8 mouse cellular contexts compared by ENCODE assay signal in the genomic region with DNA sequence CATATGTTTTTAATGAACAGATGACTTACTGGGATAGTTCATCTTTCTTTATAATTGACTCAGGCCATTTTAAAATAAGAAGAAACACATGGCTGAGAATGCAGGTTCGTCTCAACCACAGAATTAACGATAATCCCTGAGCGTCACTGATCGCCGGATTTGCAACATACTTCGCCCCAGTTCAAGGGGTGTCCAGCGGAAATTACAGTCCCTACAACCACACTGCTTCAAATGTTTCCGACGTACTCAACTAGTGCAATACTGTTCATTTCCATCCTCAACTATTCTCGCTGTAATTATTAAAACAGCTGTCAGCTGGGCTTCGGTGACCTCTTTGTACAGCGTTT. TPM values are rescaled to one million over a fixed set of nuclear protein-coding genes. Genes with fewer than 3 reads are reported as not detected.
DNase-seq lines count a peak whose midpoint lies in the region; ATAC-seq and TF ChIP-seq lines count a peak whose summit lies in the region.

No protein-coding gene starts in this region.

- TF ChIP-seq CTCF in CH12.LX (conservative IDR thresholded peaks at IDR 0.05 in 1 of 2, IDR thresholded peaks at IDR 0.05 in 1 of 2; ENCODE audit: low read depth in 2 of 2, low read length in 2 of 2): no peak

- no peak for ATAC-seq in forebrain, embryonic 11.5 days (replicated peaks; ENCODE audit: low FRiP score)
- ATAC-seq in limb, embryonic 13.5 days (ENCODE audit: low FRiP score, low read depth): no peak

- WGBS in forebrain, embryonic 11.5 days: 6% methylated on average over 12 of the region's 12 CpGs
- 3% methylated on average over 12 of the region's 12 CpGs for WGBS in limb, embryonic 13.5 days

- peaks cover 5% of the 10 kb centered on the region for H3K27me3 ChIP-seq in CH12.LX (replicated peaks)
- 0 out of 2 replicates have a peak, but pooled peaks cover 2% of the 10 kb centered on the region for H3K27me3 ChIP-seq in forebrain, embryonic 11.5 days (ENCODE audit: control insufficient read depth, insufficient read depth, low read length)
- no peaks in the 10 kb centered on the region for H3K27me3 ChIP-seq in limb, embryonic 13.5 days

- dilution Hi-C loops in CH12.LX (cut with MboI; ENCODE audit: extremely low pct_ligation_motif_present, extremely low pct_unique_long_range_greater_than_20kb, low sequenced_read_pairs): no loop called here

- H3K9ac ChIP-seq in CH12.LX (ENCODE audit: insufficient read depth, low read depth): peak overlapping the region; percentile 66
- H3K9ac ChIP-seq in forebrain, embryonic 11.5 days (ENCODE audit: low read length): peak overlapping the region; percentile 72
- H3K9ac ChIP-seq in limb, embryonic 13.5 days: peak overlapping the region; percentile 87

- no peak for TF ChIP-seq POLR2A in CH12.LX (IDR thresholded peaks at IDR 0.05; ENCODE audit: low read depth, low read length)

- H3K9me3 ChIP-seq in CH12.LX (replicated peaks; ENCODE audit: low read length): peaks cover 4% of the 10 kb centered on the region
- H3K9me3 ChIP-seq in forebrain, embryonic 11.5 days (ENCODE audit: control insufficient read depth, low read length): no peaks in the 10 kb centered on the region
- no peaks in the 10 kb centered on the region for H3K9me3 ChIP-seq in limb, embryonic 13.5 days

- H3K4me1 ChIP-seq in CH12.LX (ENCODE audit: control insufficient read depth in 1 of 2, insufficient read depth in 2 of 2): peaks cover 0 to 7% of the 10 kb centered on the region in 2 experiments; a peak in 2 of 4 replicates
- no peaks in the 10 kb centered on the region for H3K4me1 ChIP-seq in forebrain, embryonic 11.5 days (replicated peaks; ENCODE audit: control insufficient read depth, insufficient read depth, low read length)
- peaks cover 21% of the 10 kb centered on the region for H3K4me1 ChIP-seq in limb, embryonic 13.5 days

- TF ChIP-seq EP300 in CH12.LX (IDR thresholded peaks at IDR 0.05; ENCODE audit: low read length): 0 out of 2 replicates have a peak, but pooled peaks have one; percentile 29

- peak overlapping the region; percentile 97 for H3K4me2 ChIP-seq in CH12.LX (ENCODE audit: insufficient read depth, low read depth, poor library complexity, severe bottlenecking)
- H3K4me2 ChIP-seq in forebrain, embryonic 11.5 days (ENCODE audit: low read depth, low read length, severe bottlenecking): peak overlapping the region; percentile 76
- peak overlapping the region; percentile 77 for H3K4me2 ChIP-seq in limb, embryonic 13.5 days (replicated peaks)

- in situ Hi-C loops in CH12.LX (cut with MboI; ENCODE audit: low pct_ligation_motif_present, low pct_unique_long_range_greater_than_20kb, low sequenced_read_pairs): no loop called here

- H3K27ac ChIP-seq in CH12.LX (ENCODE audit: insufficient read depth, low read depth): peak overlapping the region; percentile 88; the same call in 1 of the 2 replicates
- no peak overlapping the region for H3K27ac ChIP-seq in forebrain, embryonic 11.5 days (ENCODE audit: low read depth, low read length)
- no peak overlapping the region for H3K27ac ChIP-seq in limb, embryonic 13.5 days

- intact Hi-C loops in left cerebral cortex, postnatal 36 days (cut with DNase I): no loop called here

- DNase-seq in embryo, embryonic 10 days (ENCODE audit: low spot score): peak; percentile 23
- no peak for DNase-seq in embryo, embryonic 10.5 days (ENCODE audit: low spot score)
- no peak for DNase-seq in CH12.LX (ENCODE audit: extremely low read depth)
- no peak for DNase-seq in forebrain, embryonic 11.5 days (ENCODE audit: low spot score)
- DNase-seq in natural killer cell, adult 2 months (ENCODE audit: low spot score in 2 of 2): peak; percentile 20 to 41
- no peak for DNase-seq in T-cell, adult 2 months (ENCODE audit: low spot score)
- DNase-seq in left cerebral cortex, postnatal 36 days (ENCODE audit: low spot score in 2 of 2): no peak

- peaks cover 31% of the 10 kb centered on the region for H3K79me2 ChIP-seq in CH12.LX (replicated peaks; ENCODE audit: control insufficient read depth, extremely low read depth, insufficient read depth, poor library complexity, severe bottlenecking)

- TF ChIP-seq RAD21 in CH12.LX (IDR thresholded peaks at IDR 0.05; ENCODE audit: low read depth, low read length): no peak

- H3K4me3 ChIP-seq in CH12.LX (replicated peaks in 1 of 3; ENCODE audit: low read depth in 2 of 3, low read length in 2 of 3, poor library complexity in 1 of 3): peak overlapping the region; percentile 72 to 97 (median 80)
- H3K4me3 ChIP-seq in forebrain, embryonic 11.5 days (ENCODE audit: low read depth, low read length): peak overlapping the region; percentile 91
- peak overlapping the region; percentile 95 for H3K4me3 ChIP-seq in limb, embryonic 13.5 days

- H3K36me3 ChIP-seq in CH12.LX (replicated peaks in 1 of 2; ENCODE audit: control insufficient read depth in 1 of 2, insufficient read depth in 1 of 2, low read length in 1 of 2): peaks cover 7 to 35% of the 10 kb centered on the region in 2 experiments
- H3K36me3 ChIP-seq in forebrain, embryonic 11.5 days (ENCODE audit: control insufficient read depth, insufficient read depth, low read length): no peaks in the 10 kb centered on the region; the same call in 1 of the 2 replicates
- H3K36me3 ChIP-seq in limb, embryonic 13.5 days: peaks cover 15% of the 10 kb centered on the region

TF ChIP-seq in CH12.LX, 34 proteins besides CTCF, POLR2A, EP300 and RAD21:
- TF ChIP-seq CHD2 (IDR thresholded peaks at IDR 0.05; ENCODE audit: low read length) (no peak), MAX (IDR thresholded peaks at IDR 0.05; ENCODE audit: low read length) (0 out of 2 replicates have a peak, but pooled peaks have one; percentile 18), RCOR1 (conservative IDR thresholded peaks at IDR 0.05; ENCODE audit: low read depth, low read length) (no peak), IRF4 (IDR thresholded peaks at IDR 0.05; ENCODE audit: low read depth, low read length) (peak; percentile 10; the same call in 1 of the 2 replicates), MAFK (IDR thresholded peaks at IDR 0.05; ENCODE audit: insufficient replicate concordance, low read length) (no peak), TCF12 (IDR thresholded peaks at IDR 0.05; ENCODE audit: low read depth, low read length) (no peak), ETS1 (conservative IDR thresholded peaks at IDR 0.05; ENCODE audit: low read depth, low read length) (no peak), SIN3A (IDR thresholded peaks at IDR 0.05; ENCODE audit: low read length) (peak; percentile 37), MXI1 (IDR thresholded peaks at IDR 0.05; ENCODE audit: low read depth, low read length) (peak; percentile 16; the same call in 1 of the 2 replicates)
TF ChIP-seq in CH12.LX: peak in this region for 4.

RNA-seq across cellular contexts. Expression of gene Ankrd12, which starts 1.1 kb away (rescaled TPM):
- total RNA-seq in CH12.LX (2012; rRNA removed): 5.6 and 5.7 TPM in 2 replicates
- total RNA-seq in CH12.LX (2014; rRNA removed): 1.1 and 1.7 TPM in 2 replicates
- 1.2 and 1.6 TPM in 2 replicates for polyA plus RNA-seq in CH12.LX (2012; ENCODE audit: insufficient read length, low read depth)
- 29.0 and 30.3 TPM in 2 replicates for polyA plus RNA-seq in forebrain, embryonic 11.5 days (2014; fragmentation: Nextera tagmentation; extraction: Ambion mirVana)
- polyA plus RNA-seq in limb, embryonic 13.5 days (2015; fragmentation: Nextera tagmentation; extraction: Ambion mirVana): 33.4 and 35.0 TPM in 2 replicates
- 100 to 1,000 TPM; 217 to 219 TPM for total RNA-seq in left cerebral cortex, postnatal 36 days (2021)

RNA-seq across cellular contexts. Expression of gene Ndufv2, which starts 25.6 kb away (rescaled TPM):
- total RNA-seq in CH12.LX (2012; rRNA removed) (108 and 122 TPM in 2 replicates), CH12.LX (2014; rRNA removed) (260 and 300 TPM in 2 replicates)
- polyA plus RNA-seq in CH12.LX (2012; ENCODE audit: insufficient read length, low read depth): 200 and 201 TPM in 2 replicates
- 313 and 317 TPM in 2 replicates for polyA plus RNA-seq in forebrain, embryonic 11.5 days (2014; fragmentation: Nextera tagmentation; extraction: Ambion mirVana)
- 314 and 316 TPM in 2 replicates for polyA plus RNA-seq in limb, embryonic 13.5 days (2015; fragmentation: Nextera tagmentation; extraction: Ambion mirVana)
- 100 to 1,000 TPM; 224 to 227 TPM for total RNA-seq in left cerebral cortex, postnatal 36 days (2021)

RNA-seq across cellular contexts. Expression of gene Washc1, which starts 35.5 kb away (rescaled TPM):
- total RNA-seq in CH12.LX (2012; rRNA removed): 18.3 and 20.3 TPM in 2 replicates
- 16.4 and 16.5 TPM in 2 replicates for total RNA-seq in CH12.LX (2014; rRNA removed)
- polyA plus RNA-seq in CH12.LX (2012; ENCODE audit: insufficient read length, low read depth): 27.4 and 27.8 TPM in 2 replicates
- 24.9 and 29.4 TPM in 2 replicates for polyA plus RNA-seq in forebrain, embryonic 11.5 days (2014; fragmentation: Nextera tagmentation; extraction: Ambion mirVana)
- polyA plus RNA-seq in limb, embryonic 13.5 days (2015; fragmentation: Nextera tagmentation; extraction: Ambion mirVana): 43.0 and 44.2 TPM in 2 replicates
- total RNA-seq in left cerebral cortex, postnatal 36 days (2021): 10 to 100 TPM; 43.3 to 44.5 TPM

RNA-seq across cellular contexts. Expression of gene Ddx11, which starts 47.5 kb away (rescaled TPM):
- total RNA-seq in CH12.LX (2012; rRNA removed): 17.8 and 22.7 TPM in 2 replicates
- 11.8 and 12.7 TPM in 2 replicates for total RNA-seq in CH12.LX (2014; rRNA removed)
- 21.5 and 22.6 TPM in 2 replicates for polyA plus RNA-seq in CH12.LX (2012; ENCODE audit: insufficient read length, low read depth)
- polyA plus RNA-seq in forebrain, embryonic 11.5 days (2014; fragmentation: Nextera tagmentation; extraction: Ambion mirVana): 29.0 and 31.4 TPM in 2 replicates
- 22.2 and 25.9 TPM in 2 replicates for polyA plus RNA-seq in limb, embryonic 13.5 days (2015; fragmentation: Nextera tagmentation; extraction: Ambion mirVana)
- 1 to 10 TPM; 1.2 to 1.9 TPM for total RNA-seq in left cerebral cortex, postnatal 36 days (2021)

Comparison
In these comparisons a context has a peak if more than half of its experiments do, and no peak if none do; other contexts are left out.
1. DNase-seq: peak in embryo, embryonic 10 days (single experiment) and natural killer cell, adult 2 months (2 of 2); none in embryo, embryonic 10.5 days (single experiment), CH12.LX (single experiment), forebrain, embryonic 11.5 days (single experiment), T-cell, adult 2 months (single experiment) and left cerebral cortex, postnatal 36 days (0 of 2).
2. RNA of gene Ankrd12, which starts 1.1 kb away (polyA plus RNA-seq): 33.4 to 35.0 TPM in limb, embryonic 13.5 days and 29.0 to 30.3 TPM in forebrain, embryonic 11.5 days; 1.2 to 1.6 TPM in CH12.LX; every median in the first group is over 10 times any median in the second.
3. Peak in every context shown above with its lines, with median percentiles within 50 percentile points of each other: H3K4me2 ChIP-seq, H3K4me3 ChIP-seq and H3K9ac ChIP-seq.